Mouse (Mus musculus): Measurements from ENCODE around the gene Nr1i3.

Gene Nr1i3

DNA sequence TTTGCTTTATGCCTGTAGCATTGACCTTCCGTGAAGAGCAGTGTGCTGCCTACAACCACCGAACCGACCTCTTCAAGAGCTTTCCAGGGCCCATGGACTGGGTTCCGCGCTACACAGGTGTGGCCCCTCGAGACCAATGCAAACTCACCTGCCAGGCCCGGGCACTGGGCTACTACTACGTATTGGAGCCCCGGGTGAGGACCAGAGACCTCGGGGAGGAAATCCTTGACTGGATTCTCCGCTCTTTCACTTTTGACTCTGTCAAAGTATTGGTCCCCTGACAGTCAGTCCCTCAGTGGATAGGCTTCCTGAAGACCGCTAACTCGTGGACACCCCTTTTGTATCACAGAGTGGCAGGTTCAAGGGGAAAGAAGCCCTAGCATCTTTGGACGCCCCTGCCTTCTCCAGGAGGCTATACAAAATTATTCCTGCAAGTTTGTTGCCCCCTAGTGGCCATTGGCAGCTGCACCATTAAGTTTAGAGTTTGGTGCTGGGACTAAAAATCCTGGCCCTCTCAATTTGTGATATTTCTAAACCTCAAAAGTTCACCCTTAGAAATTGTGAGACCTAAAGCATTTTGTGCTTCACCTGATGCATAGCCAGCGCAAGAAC lies 43.3 kb downstream of the Nr1i3 start:
- DNase-seq = no peak

DNA sequence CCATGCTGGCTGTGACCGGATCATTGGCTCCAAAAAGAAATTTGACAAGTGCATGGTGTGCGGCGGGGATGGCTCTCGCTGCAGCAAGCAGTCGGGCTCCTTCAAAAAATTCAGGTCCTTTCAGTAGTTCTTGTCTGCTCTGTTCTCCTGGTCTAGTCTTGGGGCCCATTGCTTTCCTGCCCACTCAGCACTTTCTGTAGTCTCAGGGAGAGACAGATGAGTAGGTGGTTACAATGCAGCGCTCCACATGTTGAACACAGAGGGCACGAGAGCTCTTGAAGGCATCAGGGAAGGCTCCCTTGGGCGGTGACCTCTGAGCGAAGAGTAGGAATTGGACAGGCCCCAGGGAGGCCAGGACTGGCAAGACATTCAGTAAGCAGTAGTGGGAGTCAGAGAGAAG lies 44.0 kb downstream of the Nr1i3 start:
- DNase-seq = no peak

DNA sequence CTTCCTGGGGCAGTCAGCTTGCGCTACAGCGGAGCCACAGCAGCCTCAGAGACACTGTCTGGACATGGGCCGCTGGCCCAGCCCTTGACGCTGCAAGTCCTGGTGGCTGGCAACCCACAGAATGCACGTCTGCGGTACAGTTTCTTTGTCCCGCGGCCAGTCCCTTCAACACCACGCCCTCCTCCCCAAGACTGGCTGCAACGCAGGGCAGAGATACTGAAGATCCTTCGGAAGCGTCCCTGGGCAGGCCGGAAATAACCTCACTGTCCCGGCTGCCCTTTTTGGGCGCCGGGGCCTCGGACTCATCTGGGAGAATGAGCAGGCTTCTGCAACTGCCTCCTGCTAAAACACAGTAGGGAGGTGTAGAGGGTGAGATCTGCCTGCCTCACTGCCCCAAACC lies 45.2 kb downstream of the Nr1i3 start:
- peak; percentile 6 for DNase-seq

DNA sequence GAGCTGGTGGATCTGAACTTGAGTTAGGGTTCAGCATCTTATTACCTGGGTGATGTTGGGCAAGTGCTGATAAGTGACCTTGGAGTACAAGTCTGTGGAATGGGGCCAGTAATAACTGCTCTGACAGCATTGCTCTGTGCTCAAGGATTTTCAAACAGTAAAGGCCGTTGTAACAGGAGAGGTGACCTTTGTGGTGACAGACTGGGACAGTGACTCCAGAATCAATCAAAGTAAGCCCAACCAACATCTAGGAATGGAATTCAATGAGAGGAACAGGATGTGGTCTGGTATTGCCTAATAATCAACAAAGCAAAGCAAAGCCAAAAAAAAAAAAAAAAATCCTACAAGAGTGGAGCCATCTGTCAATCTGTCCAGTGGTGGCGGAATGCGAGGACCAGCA lies 46.5 kb downstream of the Nr1i3 start:
- no peak for DNase-seq

DNA sequence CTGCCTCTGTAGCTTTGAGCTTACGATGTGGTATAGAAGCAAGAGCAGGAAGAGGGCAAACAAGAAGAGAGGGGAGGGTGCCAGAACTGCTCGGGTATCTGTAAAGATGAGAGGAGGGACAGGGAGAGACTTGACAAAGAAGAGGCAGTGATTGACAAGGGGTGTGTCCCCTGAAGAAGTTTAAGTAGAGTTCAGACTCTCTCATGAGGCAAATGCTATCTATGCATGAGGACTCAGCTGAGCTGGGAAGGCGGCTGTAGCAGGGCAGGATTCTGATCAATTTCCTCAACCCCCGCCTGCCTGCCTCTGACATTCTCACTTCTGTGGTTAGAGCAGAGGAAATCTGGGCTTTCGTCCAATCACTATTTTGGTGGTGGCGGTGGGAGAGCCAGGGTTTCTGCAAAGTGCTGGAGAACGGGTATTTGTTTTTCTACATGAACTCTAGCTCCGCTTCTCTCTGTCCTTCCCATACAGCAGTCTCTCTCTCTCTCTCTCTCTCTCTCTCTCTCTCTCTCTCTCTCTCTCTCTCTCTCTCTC lies 48.9 kb downstream of the Nr1i3 start:
- DNase-seq = peak; percentile 40

DNA sequence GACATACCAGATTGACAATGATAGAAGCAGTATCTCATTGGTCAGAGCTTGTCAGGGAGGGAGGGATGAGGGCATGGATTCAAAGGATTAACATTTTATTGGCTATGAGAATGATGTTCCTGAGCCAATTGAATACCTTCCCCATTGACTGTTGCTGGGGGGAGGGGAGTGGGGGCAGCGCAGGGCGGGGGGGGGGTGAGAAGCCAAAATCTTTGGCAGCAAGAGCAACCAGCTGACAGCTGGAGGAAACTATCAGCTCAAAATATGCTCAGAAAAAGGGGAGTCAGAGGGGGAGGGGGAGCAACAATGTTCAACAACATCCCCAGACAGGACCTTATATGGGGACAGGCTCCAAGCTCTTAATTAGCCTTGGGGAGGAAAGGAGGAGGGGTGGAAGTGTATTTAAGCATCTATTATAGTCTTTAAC lies 49.4 kb downstream of the Nr1i3 start:
- DNase-seq = peak; percentile 19

DNA sequence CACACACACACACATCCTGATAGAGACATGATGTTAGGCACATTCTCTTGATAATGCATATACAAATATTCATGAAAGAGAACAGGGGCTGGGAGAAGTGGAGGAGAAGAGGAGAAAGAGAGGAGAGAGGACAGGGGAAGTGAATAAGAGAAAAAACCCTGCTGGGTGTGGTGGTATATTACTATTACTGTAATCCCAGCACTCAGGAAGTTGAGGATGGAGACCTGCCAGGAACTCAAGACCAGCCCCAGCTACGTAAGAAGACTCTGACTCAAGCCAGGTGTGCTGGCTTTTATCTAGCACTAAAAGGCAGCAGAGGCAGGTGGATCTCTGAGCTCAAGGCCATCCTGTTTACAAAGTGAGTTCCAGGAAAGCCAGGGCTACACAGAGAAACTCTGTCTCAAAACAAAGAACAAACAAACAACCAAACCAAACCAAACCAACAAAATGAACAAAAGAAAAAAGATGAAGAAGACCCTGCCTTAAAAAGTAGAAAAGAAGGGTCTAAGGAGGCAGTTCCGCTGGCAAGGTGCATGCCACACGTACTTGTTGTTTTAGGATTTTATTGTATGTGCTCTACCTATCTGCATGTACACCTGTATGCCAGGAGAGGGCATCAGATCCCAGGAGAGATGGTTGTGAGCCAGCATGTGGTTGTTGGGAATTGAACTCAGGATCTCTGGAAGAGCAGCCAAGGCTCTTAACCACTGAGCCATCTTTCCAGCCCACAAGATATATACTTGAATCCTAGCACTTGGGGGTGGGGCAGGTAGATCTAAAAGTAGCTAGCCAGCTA lies 50.1 kb downstream of the Nr1i3 start:
- no peak for DNase-seq

DNA sequence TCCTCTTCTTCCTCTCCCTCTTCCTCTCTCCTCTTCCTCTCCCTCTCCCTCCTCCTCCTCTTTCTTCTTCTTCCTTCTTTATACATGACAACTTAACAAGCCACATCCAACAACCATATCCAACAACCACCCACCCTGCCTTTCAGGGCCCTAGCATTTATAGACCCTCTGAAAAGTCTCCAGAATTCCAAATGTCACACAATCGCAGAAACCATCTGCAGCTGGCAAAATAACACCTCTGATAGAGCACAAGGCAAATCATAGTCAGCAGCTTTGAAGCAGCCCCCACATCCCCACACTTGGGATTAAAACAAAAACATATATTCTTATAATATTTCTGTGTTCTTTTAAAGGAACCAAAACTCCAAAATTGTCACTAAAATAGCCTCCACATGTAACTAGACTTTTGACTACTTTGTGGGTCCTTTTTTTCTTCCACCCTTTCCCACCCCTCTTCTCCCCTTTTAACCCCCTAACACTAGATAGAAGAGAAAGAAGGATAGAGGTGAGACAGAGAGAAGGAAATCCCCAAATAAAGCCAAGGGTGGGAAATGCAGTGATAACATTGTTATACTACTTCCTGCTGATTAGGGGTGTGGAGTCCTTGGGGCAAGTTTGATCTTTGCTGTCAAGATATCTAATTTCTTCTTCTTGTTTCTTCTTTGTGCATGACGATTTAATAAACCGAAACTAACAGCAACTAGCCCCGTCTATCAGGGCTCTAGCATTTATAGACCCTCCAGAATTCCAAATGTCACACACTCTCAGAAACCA lies 52.4 kb downstream of the Nr1i3 start:
- no peak for DNase-seq

DNA sequence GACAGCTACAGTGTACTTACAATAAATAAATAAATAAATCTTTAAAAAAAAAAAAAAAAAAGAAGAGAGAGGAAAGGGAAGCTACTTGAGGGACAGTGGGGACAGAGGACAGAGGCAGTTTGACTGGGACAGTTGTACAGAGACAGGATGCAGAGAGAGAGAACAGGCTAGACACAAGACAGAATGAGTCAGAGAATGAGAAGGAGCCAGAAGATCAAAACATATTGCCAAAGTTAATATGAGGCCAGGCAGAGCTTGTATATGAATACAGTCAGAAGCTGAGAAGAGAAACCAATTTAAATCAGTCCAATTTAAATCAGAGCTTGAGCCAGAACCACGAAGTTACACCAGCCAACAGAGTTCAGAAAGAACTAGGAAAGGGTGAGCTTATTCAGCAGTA lies 54.6 kb downstream of the Nr1i3 start:
- no peak for DNase-seq

DNA sequence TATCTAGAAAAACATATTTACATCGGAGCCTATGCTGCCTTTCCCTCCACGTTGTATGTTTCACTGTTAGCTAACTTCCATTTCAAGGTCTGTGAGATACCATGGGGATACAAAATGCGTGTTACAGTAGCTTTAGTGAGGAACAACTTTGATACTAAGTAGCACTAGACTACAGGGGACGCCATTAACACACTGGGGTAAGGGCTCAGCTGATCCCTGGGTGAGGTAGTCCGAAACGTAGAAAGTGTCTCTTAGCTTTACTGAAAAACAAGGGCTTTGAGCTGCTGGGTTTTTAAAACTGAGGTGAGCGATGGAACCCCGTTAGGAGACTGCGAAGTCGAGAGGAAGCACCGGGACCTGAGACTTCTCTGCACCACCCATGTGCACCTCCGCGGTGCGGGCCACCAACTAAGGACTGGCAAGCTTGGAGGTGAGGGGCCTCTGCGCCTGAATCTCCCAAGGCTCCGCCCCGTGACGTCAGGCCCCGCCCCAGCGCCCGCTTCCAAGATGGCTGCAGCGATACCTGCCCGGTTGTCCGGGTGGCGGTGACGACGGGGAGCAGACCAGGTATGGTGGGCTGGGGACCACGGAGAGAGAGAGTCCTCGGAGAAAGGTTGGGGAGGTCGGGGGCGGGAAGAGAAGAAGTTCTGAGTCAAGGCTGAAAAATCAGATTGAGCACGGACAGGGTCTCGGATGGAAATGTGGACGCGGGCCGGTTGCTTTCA lies 56.2 kb downstream of the Nr1i3 start, which contains the start of gene B4galt3:
Gene B4galt3 (plus strand): TSS at position 481 of the 725 bp plus-strand sequence.
- DNase-seq = peak; percentile 97

Data from cerebellum, adult 11-12 months (tissue).